ENCODE assay signal across 17 mouse cellular contexts in genomic region chr2:115070123-115070522, GRCm38 (mm10).
"Had no signal": no experiment of that assay in that cellular context is flagged by ENCODE, and none has a peak within 500 bp of the region (broad histone marks: within the 10 kb centered on the region; RNA-seq: fewer than 3 reads in every experiment).

No protein-coding gene starts in this region.

- H3K9me3 ChIP-seq: liver, embryonic 13.5 days; neural tube, embryonic 12.5 days; neural tube, embryonic 15.5 days had no signal

- H3K4me3 ChIP-seq: left cerebral cortex, adult 2 months; liver, embryonic 13.5 days; neural tube, embryonic 12.5 days; neural tube, embryonic 15.5 days had no signal

- H3K27ac ChIP-seq: left cerebral cortex, adult 2 months; liver, embryonic 13.5 days; macrophage; neural tube, embryonic 12.5 days; neural tube, embryonic 15.5 days; stomach, postnatal 0 days had no signal

- H3K36me3 ChIP-seq: liver, embryonic 13.5 days; neural tube, embryonic 12.5 days; neural tube, embryonic 15.5 days had no signal

- H3K4me2 ChIP-seq: liver, embryonic 13.5 days; neural tube, embryonic 12.5 days; neural tube, embryonic 15.5 days had no signal

- H3K4me1 ChIP-seq: liver, embryonic 13.5 days had no signal

- DNase-seq: kidney, adult 18-20 months; kidney, adult 9 months; kidney, postnatal 14 days; kidney, postnatal 4 days; layer of hippocampus, postnatal 36 days; liver, embryonic 13.5 days; lung, adult 2 months; right cerebral cortex, postnatal 14 days; right cerebral cortex, postnatal 4 days; thymus, adult 2 months; thymus, postnatal 14 days; thymus, postnatal 4 days had no signal

- H3K9ac ChIP-seq: liver, embryonic 13.5 days; neural tube, embryonic 12.5 days; neural tube, embryonic 15.5 days had no signal

- H3K27me3 ChIP-seq: liver, embryonic 13.5 days; neural tube, embryonic 12.5 days; neural tube, embryonic 15.5 days had no signal
